Mouse (Mus musculus): ENCODE results near the gene Atg4c. TPM values are rescaled to one million over a fixed set of nuclear protein-coding genes. Genes with fewer than 3 reads are reported as not detected.
A peak's percentile ranks its signal among the peaks of the same experiment; 100 is the strongest.

The Atg4c gene
- polyA plus RNA-seq, 1 experiment from 2014 or later: 14.6 TPM

DNA sequence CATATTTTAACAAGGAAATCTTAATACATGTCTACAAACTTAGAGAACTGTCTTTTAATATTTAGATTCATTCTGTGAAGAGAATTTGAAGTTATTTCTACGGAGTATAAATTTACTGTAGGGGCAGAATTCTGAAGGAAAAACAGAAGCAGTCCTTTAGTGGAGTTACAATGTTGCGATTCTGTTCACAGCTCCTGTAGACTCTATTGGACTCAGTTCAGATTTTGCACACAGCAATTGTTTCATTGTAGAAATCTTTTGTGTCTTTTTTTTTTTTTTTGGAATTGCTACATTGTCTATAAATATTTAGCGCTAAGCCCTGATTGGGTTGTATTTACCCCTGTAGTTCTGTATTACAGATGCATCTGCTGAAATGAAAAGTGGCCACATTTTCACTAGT, 79.7 kb downstream of the Atg4c start:
- Histone ChIP-seq H3K36me3 (ENCODE audit: poor library complexity, severe bottlenecking) (peaks cover 14% of the 10 kb centered on the region; the same call in 1 of the 2 replicates), H3K4me1 (peaks cover 24% of the 10 kb centered on the region), H3K9ac (no peak overlapping the region), H3K4me2 (no peak overlapping the region), H3K27me3 (no peaks in the 10 kb centered on the region), H3K4me3 (no peak overlapping the region), H3K27ac (no peak overlapping the region), H3K9me3 (replicated peaks) (peaks cover 6% of the 10 kb centered on the region; the same call in 1 of the 2 replicates)
- no peak for ATAC-seq
- 56% methylated on average over 3 of the region's 3 CpGs for WGBS

- Histone ChIP-seq H3K27me3 (no peaks in the 10 kb centered on the region), H3K9ac (no peak overlapping the region), H3K4me1 (peaks cover 24% of the 10 kb centered on the region), H3K4me3 (no peak overlapping the region), H3K36me3 (ENCODE audit: poor library complexity, severe bottlenecking) (peaks cover 11% of the 10 kb centered on the region; the same call in 1 of the 2 replicates), H3K4me2 (no peak overlapping the region), H3K9me3 (replicated peaks) (peaks cover 6% of the 10 kb centered on the region; the same call in 1 of the 2 replicates), H3K27ac (0 out of 2 replicates have a peak overlapping the region, but pooled peaks have one; percentile 15)
- peak; percentile 90 for ATAC-seq
- 22% methylated on average over 7 of the region's 7 CpGs for WGBS
These were observed 80.2 kb downstream of the Atg4c start for GRCm38 (mm10) chr4:99273979-99274378.

- Histone ChIP-seq H3K27me3 (no peaks in the 10 kb centered on the region), H3K4me3 (no peak overlapping the region)
- WGBS: 91% methylated on average over 7 of the region's 7 CpGs
These were observed 85.1 kb downstream of the Atg4c start for GRCm38 (mm10) chr4:99278876-99279275.

GRCm38 (mm10) chr4:99281711-99282110, 88.0 kb downstream of the Atg4c start:
- Histone ChIP-seq H3K36me3 (ENCODE audit: poor library complexity, severe bottlenecking) (no peaks in the 10 kb centered on the region), H3K27me3 (no peaks in the 10 kb centered on the region), H3K9ac (no peak overlapping the region), H3K27ac (no peak overlapping the region), H3K4me1 (no peaks in the 10 kb centered on the region), H3K9me3 (replicated peaks) (no peaks in the 10 kb centered on the region), H3K4me3 (no peak overlapping the region), H3K4me2 (no peak overlapping the region)
- no peak for ATAC-seq
- 88% methylated on average over 7 of the region's 7 CpGs for WGBS

More at GRCm38 (mm10) chr4:99278876-99279275, 85.1 kb downstream of the Atg4c start:
- Histone ChIP-seq H3K9ac (no peak overlapping the region), H3K4me2 (no peak overlapping the region), H3K27ac (no peak overlapping the region), H3K4me1 (peaks cover 10% of the 10 kb centered on the region), H3K9me3 (replicated peaks) (no peaks in the 10 kb centered on the region), H3K36me3 (ENCODE audit: poor library complexity, severe bottlenecking) (no peaks in the 10 kb centered on the region)
- no peak for ATAC-seq

DNA sequence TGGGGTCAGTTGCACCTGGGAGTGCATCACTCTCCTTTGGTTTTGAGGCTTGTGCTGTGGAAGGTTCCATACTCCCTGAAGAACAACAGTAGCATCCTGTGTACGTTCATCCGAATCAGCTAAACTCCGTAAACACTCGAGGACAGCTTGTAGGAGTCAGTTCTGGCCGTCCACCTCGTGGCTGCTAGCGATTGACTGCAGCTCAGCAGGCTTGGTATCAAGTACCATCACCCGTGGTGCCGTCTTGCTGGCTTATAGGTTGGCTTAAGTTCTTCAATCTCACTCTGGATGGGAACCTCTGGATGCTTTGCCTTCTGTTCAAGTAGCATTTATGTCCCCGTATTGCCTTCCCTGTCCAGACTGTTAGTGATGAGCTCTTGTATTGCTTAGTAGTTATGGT, 95.6 kb downstream of the Atg4c start:
- Histone ChIP-seq H3K4me3 (no peak overlapping the region), H3K4me1 (0 out of 2 replicates have a peak, but pooled peaks cover 7% of the 10 kb centered on the region), H3K4me2 (no peak overlapping the region), H3K27me3 (peaks cover 3% of the 10 kb centered on the region; the same call in 1 of the 2 replicates), H3K36me3 (ENCODE audit: poor library complexity, severe bottlenecking) (no peaks in the 10 kb centered on the region), H3K27ac (no peak overlapping the region), H3K9ac (no peak overlapping the region), H3K9me3 (replicated peaks) (no peaks in the 10 kb centered on the region)
- ATAC-seq: no peak
- 87% methylated on average over 10 of the region's 10 CpGs for WGBS

DNA sequence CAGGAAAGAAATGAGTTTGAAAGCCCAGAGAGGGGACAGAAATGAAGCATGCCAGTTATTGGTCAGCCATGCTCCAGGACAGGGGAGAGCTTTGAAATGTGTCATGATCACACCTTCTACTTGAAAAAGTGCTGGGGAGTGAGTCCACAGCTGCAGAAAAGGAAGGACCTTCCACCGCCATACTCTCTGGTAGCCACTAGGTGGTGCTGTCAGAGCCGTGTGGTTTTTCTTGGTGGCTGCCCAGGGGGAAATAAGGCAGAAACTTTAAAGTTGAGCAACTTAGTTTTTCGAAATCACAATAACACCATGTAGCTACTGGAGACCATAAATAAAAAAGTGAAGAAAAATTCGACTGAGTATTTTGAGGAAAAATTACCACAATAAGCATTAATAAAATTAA, 104.9 kb downstream of the Atg4c start:
- no peak overlapping the region for H3K27ac ChIP-seq
- peaks cover 15% of the 10 kb centered on the region for H3K4me1 ChIP-seq
- H3K4me3 ChIP-seq: no peak overlapping the region
- no peak overlapping the region for H3K4me2 ChIP-seq
- H3K36me3 ChIP-seq (ENCODE audit: poor library complexity, severe bottlenecking): 0 out of 2 replicates have a peak, but pooled peaks cover 2% of the 10 kb centered on the region
- peaks cover 12% of the 10 kb centered on the region for H3K9me3 ChIP-seq (replicated peaks)
- ATAC-seq: no peak; the same call in 1 of the 2 replicates
- H3K9ac ChIP-seq: no peak overlapping the region
- 20% methylated on average over 4 of the region's 4 CpGs for WGBS
- H3K27me3 ChIP-seq: 0 out of 2 replicates have a peak, but pooled peaks cover 1% of the 10 kb centered on the region

GRCm38 (mm10) chr4:99304793-99305192, 111.1 kb downstream of the Atg4c start:
- no peak for ATAC-seq
- 91% methylated on average over 13 of the region's 13 CpGs for WGBS
- H3K27me3 ChIP-seq: 0 out of 2 replicates have a peak, but pooled peaks cover 3% of the 10 kb centered on the region
- H3K36me3 ChIP-seq (ENCODE audit: poor library complexity, severe bottlenecking): 0 out of 2 replicates have a peak, but pooled peaks cover 2% of the 10 kb centered on the region
- peaks cover 12% of the 10 kb centered on the region for H3K9me3 ChIP-seq (replicated peaks)
- H3K9ac ChIP-seq: no peak overlapping the region
- H3K27ac ChIP-seq: no peak overlapping the region
- no peak overlapping the region for H3K4me2 ChIP-seq
- H3K4me1 ChIP-seq: no peaks in the 10 kb centered on the region
- H3K4me3 ChIP-seq: no peak overlapping the region

Other genes with a start within 250 kb of the Atg4c start
- 1.7 and 2.5 TPM in 2 replicates for gene Angptl3, start 163.0 kb upstream of the Atg4c start, polyA plus RNA-seq (2015; fragmentation: Nextera tagmentation; extraction: Ambion mirVana)
- 81.0 and 90.2 TPM in 2 replicates for gene Dock7, start 73.0 kb upstream of the Atg4c start, polyA plus RNA-seq (2015; fragmentation: Nextera tagmentation; extraction: Ambion mirVana)
- gene Gm12689, start 102.0 kb downstream of the Atg4c start, polyA plus RNA-seq (2015; fragmentation: Nextera tagmentation; extraction: Ambion mirVana): 0.13 and 0.32 TPM in 2 replicates

Data from forebrain, embryonic 13.5 days (tissue).